Mouse (Mus musculus): ENCODE data around the gene Slc30a7.

- TF ChIP-seq CTCF (IDR thresholded peaks at IDR 0.05 in 2 of 3, conservative IDR thresholded peaks at IDR 0.05 in 1 of 3; ENCODE audit: control insufficient read depth in 1 of 3, insufficient read depth in 1 of 3, low read depth in 2 of 3, low read length in 3 of 3, poor library complexity in 1 of 3, severe bottlenecking in 1 of 3) (no peak), USF2 (IDR thresholded peaks at IDR 0.05; ENCODE audit: borderline replicate concordance in 1 of 2, insufficient read depth in 1 of 2, low read depth in 1 of 2, low read length in 2 of 2) (no peak), GATA1 (IDR thresholded peaks at IDR 0.05; ENCODE audit: low read depth, low read length) (no peak), MAX (IDR thresholded peaks at IDR 0.05; ENCODE audit: low read length) (no peak), TAL1 (IDR thresholded peaks at IDR 0.05; ENCODE audit: low read length) (no peak), EP300 (IDR thresholded peaks at IDR 0.05; ENCODE audit: low read depth in 1 of 2, low read length in 2 of 2) (no peak), POLR2AphosphoS2 (IDR thresholded peaks at IDR 0.05; ENCODE audit: low read length) (no peak), RAD21 (IDR thresholded peaks at IDR 0.05; ENCODE audit: low read depth, low read length) (no peak)
Measured at GRCm38 (mm10) chr3:116018606-116019005, 11.4 kb upstream of the Slc30a7 start.

Measured in MEL (cell line).